8 mouse cellular contexts compared by ENCODE assay signal in the genomic region with DNA sequence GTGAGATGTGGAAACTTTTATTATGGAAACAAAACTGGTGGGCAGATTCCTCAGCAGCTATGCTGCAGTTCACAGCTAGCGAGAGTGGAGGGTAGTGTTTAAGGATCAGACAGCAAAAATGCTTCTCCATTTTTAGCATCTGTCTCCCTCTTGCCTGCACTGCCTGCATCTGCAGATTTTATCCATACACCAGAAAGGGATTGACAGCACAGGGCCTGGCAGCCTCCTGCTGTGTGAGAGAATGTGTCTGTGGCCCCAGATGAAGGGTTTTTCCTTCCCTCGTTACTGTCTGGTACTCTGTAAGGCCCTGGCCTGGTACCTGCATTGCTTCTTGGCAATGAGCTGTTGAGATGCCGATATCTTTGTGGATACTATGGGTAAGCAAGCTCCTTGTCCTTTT. TPM values are rescaled to one million over a fixed set of nuclear protein-coding genes. Genes with fewer than 3 reads are reported as not detected.
DNase-seq lines count a peak whose midpoint lies in the region; ATAC-seq and TF ChIP-seq lines count a peak whose summit lies in the region.

No protein-coding gene starts in this region.

- intact Hi-C loops in gastrocnemius, adult 2 months (cut with DNase I): no loop called here

- H3K4me1 ChIP-seq in liver, postnatal 0 days (ENCODE audit: insufficient read depth): peaks cover 21% of the 10 kb centered on the region

- no peak overlapping the region for H3K27ac ChIP-seq in liver, postnatal 0 days (ENCODE audit: low read depth)
- no peak overlapping the region for H3K27ac ChIP-seq in gastrocnemius, adult 2 months

- peak overlapping the region; percentile 68 for H3K4me2 ChIP-seq in liver, postnatal 0 days (ENCODE audit: low read depth, low read length)

- no peak overlapping the region for H3K9ac ChIP-seq in liver, postnatal 0 days (replicated peaks)

- H3K36me3 ChIP-seq in liver, postnatal 0 days (replicated peaks; ENCODE audit: insufficient read depth, low read length): peaks cover 14% of the 10 kb centered on the region

- H3K27me3 ChIP-seq in liver, postnatal 0 days (ENCODE audit: insufficient read depth, low read length): peaks cover 3% of the 10 kb centered on the region; the same call in 1 of the 2 replicates

- no peak for ATAC-seq in liver, postnatal 0 days

- 82% methylated on average over 3 of the region's 3 CpGs for WGBS in liver, postnatal 0 days (ENCODE audit: insufficient replicate concordance)

- TF ChIP-seq EP300 in liver, postnatal 0 days (IDR thresholded peaks at IDR 0.05; ENCODE audit: low read depth): no peak

- DNase-seq in cerebellum, postnatal 14 days: peak; percentile 17 to 32
- no peak for DNase-seq in cerebellum, adult 8-10 months
- DNase-seq in A20 (ENCODE audit: low read depth, low spot score): peak; percentile 32
- DNase-seq in frontal cortex, postnatal 36 days (ENCODE audit: low spot score in 2 of 2): peak; percentile 46 to 63
- DNase-seq in liver, postnatal 0 days: no peak
- no peak for DNase-seq in gastrocnemius, adult 18-20 months (ENCODE audit: low spot score)
- DNase-seq in gastrocnemius, adult 2 months: no peak
- no peak for DNase-seq in kidney, postnatal 14 days

- no peaks in the 10 kb centered on the region for H3K9me3 ChIP-seq in liver, postnatal 0 days (ENCODE audit: low read length)

- H3K4me3 ChIP-seq in liver, postnatal 0 days (ENCODE audit: low read depth, low read length): peak overlapping the region; percentile 13; the same call in 1 of the 2 replicates
- no peak overlapping the region for H3K4me3 ChIP-seq in gastrocnemius, adult 2 months

- TF ChIP-seq CTCF in liver, postnatal 0 days (IDR thresholded peaks at IDR 0.05; ENCODE audit: low read depth): no peak
- TF ChIP-seq CTCF in gastrocnemius, adult 2 months (IDR thresholded peaks at IDR 0.05): no peak

RNA-seq across cellular contexts. Expression of a gene that starts 2.8 kb away (rescaled TPM):
- 95.0 and 102 TPM in 2 replicates for polyA plus RNA-seq in liver, postnatal 0 days (2015; fragmentation: Nextera tagmentation; extraction: Ambion mirVana)
- 10 to 100 TPM; 22.0 to 33.1 TPM for total RNA-seq in gastrocnemius, adult 18-20 months (2021)
- total RNA-seq in gastrocnemius, adult 2 months (2021): 10 to 100 TPM; 21.9 to 38.7 TPM

Comparison
In these comparisons a context has a peak if more than half of its experiments do, and no peak if none do; other contexts are left out.
1. DNase-seq: peak in cerebellum, postnatal 14 days (2 of 2), A20 (single experiment) and frontal cortex, postnatal 36 days (2 of 2); none in cerebellum, adult 8-10 months (single experiment), liver, postnatal 0 days (single experiment), gastrocnemius, adult 18-20 months (single experiment), gastrocnemius, adult 2 months (single experiment) and kidney, postnatal 14 days (single experiment).